Mouse (Mus musculus) layer of hippocampus, adult 8-10 months (tissue): Measurements from ENCODE around the gene Grip2. TPM values are rescaled to one million over a fixed set of nuclear protein-coding genes. Genes with fewer than 3 reads are reported as not detected.

Experiments used
- total RNA-seq, 4 experiments: library from RNA; stranded (reverse); gene quantifications; 2 replicates each; pipeline ENCODE4 v1.2.4; 2022

Gene Grip2
- total RNA-seq, 4 experiments from 2014 or later = 7.9 to 10.8 (median 8.6) TPM

Other genes starting within 250 kb of the Grip2 start
- gene Slc6a6, start 143.2 kb downstream of the Grip2 start, total RNA-seq = 100 to 1,000 TPM; 142 to 166 (median 152) TPM
- gene Ccdc174, start 50.8 kb upstream of the Grip2 start, total RNA-seq = 10 to 100 TPM; 22.8 to 31.0 (median 24.2) TPM
- gene 4930590J08Rik, start 75.6 kb upstream of the Grip2 start, total RNA-seq = 1 to 10 TPM; 2.5 to 3.8 (median 3.6) TPM
- gene Fgd5, start 151.6 kb upstream of the Grip2 start, total RNA-seq = 1 to 10 TPM; 4.0 to 6.0 (median 5.4) TPM